ENCODE assay signal across 9 mouse cellular contexts in genomic region chr8:71456906-71457305, GRCm38 (mm10). TPM values are rescaled to one million over a fixed set of nuclear protein-coding genes. Genes with fewer than 3 reads are reported as not detected.
DNase-seq lines count a peak whose midpoint lies in the region; ATAC-seq and TF ChIP-seq lines count a peak whose summit lies in the region.
"Had no signal": no experiment of that assay in that cellular context is flagged by ENCODE, and none has a peak within 500 bp of the region (broad histone marks: within the 10 kb centered on the region; RNA-seq: fewer than 3 reads in every experiment).

No protein-coding gene starts in this region.

- peaks cover 56% of the 10 kb centered on the region for H3K36me3 ChIP-seq in midbrain, embryonic 10.5 days
- H3K36me3 ChIP-seq in midbrain, embryonic 16.5 days (ENCODE audit: control insufficient read depth, insufficient read depth, low read length), result peaks cover 20% of the 10 kb centered on the region
- no peaks in the 10 kb centered on the region for H3K36me3 ChIP-seq in liver, embryonic 14.5 days (replicated peaks; ENCODE audit: control insufficient read depth, insufficient read depth, low read depth)

- no peak overlapping the region for H3K27ac ChIP-seq in midbrain, embryonic 10.5 days (replicated peaks)
- no peak overlapping the region for H3K27ac ChIP-seq in midbrain, embryonic 16.5 days (ENCODE audit: low read length)
- H3K27ac ChIP-seq in liver, embryonic 14.5 days, result no peak overlapping the region

- no peak for TF ChIP-seq CTCF in liver, embryonic 14.5 days (IDR thresholded peaks at IDR 0.05; ENCODE audit: low read depth)

- 38% methylated on average over 22 of the region's 22 CpGs for WGBS in midbrain, embryonic 10.5 days
- 44% methylated on average over 20 of the region's 22 CpGs for WGBS in midbrain, embryonic 16.5 days
- 43% methylated on average over 22 of the region's 22 CpGs for WGBS in liver, embryonic 14.5 days (ENCODE audit: insufficient replicate concordance)

- H3K9ac ChIP-seq in midbrain, embryonic 16.5 days (ENCODE audit: low read depth, low read length), result no peak overlapping the region
- H3K9ac ChIP-seq in liver, embryonic 14.5 days (replicated peaks), result no peak overlapping the region

- peak; percentile 93 for DNase-seq in heart, adult 11 months
- DNase-seq in heart, postnatal 36 days, result no peak
- no peak for DNase-seq in midbrain, embryonic 10.5 days (ENCODE audit: low spot score)
- DNase-seq in cerebellum, adult 18-20 months, result peak; percentile 29 to 31
- peak in 1 of 3 experiments; percentile 38 for DNase-seq in liver, embryonic 14.5 days (ENCODE audit: low read depth in 3 of 3, low spot score in 3 of 3)
- no peak for DNase-seq in ovary, postnatal 10 days (ENCODE audit: low spot score)

- intact Hi-C loops in heart, postnatal 36 days (cut with DNase I), result no loop called here

- TF ChIP-seq EP300 in liver, embryonic 14.5 days (IDR thresholded peaks at IDR 0.05; ENCODE audit: low read depth), result no peak

- H3K27me3 ChIP-seq in midbrain, embryonic 10.5 days (ENCODE audit: low read depth, poor library complexity, severe bottlenecking), result peaks cover 20% of the 10 kb centered on the region; the same call in 1 of the 2 replicates
- H3K27me3 ChIP-seq in midbrain, embryonic 16.5 days (ENCODE audit: control insufficient read depth, insufficient read depth, low read depth, low read length), result no peaks in the 10 kb centered on the region
- H3K27me3 ChIP-seq in liver, embryonic 14.5 days (ENCODE audit: control insufficient read depth, insufficient read depth, low read length), result no peaks in the 10 kb centered on the region

- H3K4me3 ChIP-seq in midbrain, embryonic 10.5 days, result peak overlapping the region; percentile 20
- H3K4me3 ChIP-seq in midbrain, embryonic 16.5 days (ENCODE audit: low read depth, low read length), result no peak overlapping the region
- H3K4me3 ChIP-seq in liver, embryonic 14.5 days (ENCODE audit: insufficient read depth in 1 of 2, low read depth in 2 of 2, low read length in 2 of 2), result no peak overlapping the region
- H3K4me3 ChIP-seq: erythroblast, embryonic 14.5 days had no signal

- no peak overlapping the region for H3K4me2 ChIP-seq in midbrain, embryonic 16.5 days (ENCODE audit: low read length)
- no peak overlapping the region for H3K4me2 ChIP-seq in liver, embryonic 14.5 days (ENCODE audit: low read depth)

- peaks cover 22% of the 10 kb centered on the region for H3K4me1 ChIP-seq in midbrain, embryonic 10.5 days
- H3K4me1 ChIP-seq in midbrain, embryonic 16.5 days (ENCODE audit: control insufficient read depth, insufficient read depth, low read length), result peaks cover 13% of the 10 kb centered on the region; the same call in 1 of the 2 replicates
- peaks cover 0 to 3% of the 10 kb centered on the region in 2 experiments; a peak in 1 of 4 replicates for H3K4me1 ChIP-seq in liver, embryonic 14.5 days (replicated peaks; ENCODE audit: control insufficient read depth in 2 of 2, insufficient read depth in 2 of 2, low read length in 1 of 2)

- ATAC-seq in midbrain, embryonic 16.5 days, result no peak
- ATAC-seq in liver, embryonic 14.5 days (ENCODE audit: insufficient read depth), result peak; percentile 60
- no peak for ATAC-seq in megakaryocyte, adult 5-6 weeks (ENCODE audit: poor library complexity, severe bottlenecking)

- H3K9me3 ChIP-seq in midbrain, embryonic 10.5 days (replicated peaks), result no peaks in the 10 kb centered on the region
- no peaks in the 10 kb centered on the region; the same call in 1 of the 2 replicates for H3K9me3 ChIP-seq in midbrain, embryonic 16.5 days (replicated peaks; ENCODE audit: control insufficient read depth, low read length, poor library complexity, severe bottlenecking)
- H3K9me3 ChIP-seq in liver, embryonic 14.5 days (ENCODE audit: control insufficient read depth, low read length), result no peaks in the 10 kb centered on the region

RNA-seq across cellular contexts. Expression of gene Abhd8, which starts 6.5 kb away (rescaled TPM):
- 10 to 100 TPM; 26.2 to 29.9 TPM for total RNA-seq in heart, postnatal 36 days (2021)
- polyA plus RNA-seq in midbrain, embryonic 10.5 days (2016; fragmentation: Nextera tagmentation; extraction: Ambion mirVana), result 75.0 and 78.3 TPM in 2 replicates
- polyA plus RNA-seq in midbrain, embryonic 16.5 days (2015; fragmentation: Nextera tagmentation; extraction: Ambion mirVana), result 176 TPM in 2 replicates
- polyA plus RNA-seq in liver, embryonic 14.5 days (2012; rRNA removed), result 6.6 and 7.5 TPM in 2 replicates
- polyA plus RNA-seq in liver, embryonic 14.5 days (2014; fragmentation: Nextera tagmentation; extraction: Ambion mirVana), result 5.3 and 6.8 TPM in 2 replicates
- total RNA-seq in megakaryocyte, adult 5-6 weeks (2015), result 2.4 and 3.1 TPM in 2 replicates
- 5.8 and 7.4 TPM in 2 replicates for total RNA-seq in megakaryocyte, adult 5-6 weeks (2017)

RNA-seq across cellular contexts. Expression of gene Mrpl34, which starts 7.9 kb away (rescaled TPM):
- 100 to 1,000 TPM; 117 to 129 TPM for total RNA-seq in heart, postnatal 36 days (2021)
- 230 and 238 TPM in 2 replicates for polyA plus RNA-seq in midbrain, embryonic 10.5 days (2016; fragmentation: Nextera tagmentation; extraction: Ambion mirVana)
- 182 and 191 TPM in 2 replicates for polyA plus RNA-seq in midbrain, embryonic 16.5 days (2015; fragmentation: Nextera tagmentation; extraction: Ambion mirVana)
- polyA plus RNA-seq in liver, embryonic 14.5 days (2012; rRNA removed), result 45.8 and 73.0 TPM in 2 replicates
- 109 and 114 TPM in 2 replicates for polyA plus RNA-seq in liver, embryonic 14.5 days (2014; fragmentation: Nextera tagmentation; extraction: Ambion mirVana)
- total RNA-seq in megakaryocyte, adult 5-6 weeks (2015), result 31.6 and 40.1 TPM in 2 replicates
- 33.5 and 36.1 TPM in 2 replicates for total RNA-seq in megakaryocyte, adult 5-6 weeks (2017)

RNA-seq across cellular contexts. Expression of gene Dda1, which starts 12.1 kb away (rescaled TPM):
- total RNA-seq in heart, postnatal 36 days (2021), result 10 to 100 TPM; 32.1 to 32.3 TPM
- polyA plus RNA-seq in midbrain, embryonic 10.5 days (2016; fragmentation: Nextera tagmentation; extraction: Ambion mirVana), result 131 and 141 TPM in 2 replicates
- polyA plus RNA-seq in midbrain, embryonic 16.5 days (2015; fragmentation: Nextera tagmentation; extraction: Ambion mirVana), result 224 and 231 TPM in 2 replicates
- 24.8 and 25.4 TPM in 2 replicates for polyA plus RNA-seq in liver, embryonic 14.5 days (2012; rRNA removed)
- polyA plus RNA-seq in liver, embryonic 14.5 days (2014; fragmentation: Nextera tagmentation; extraction: Ambion mirVana), result 34.4 and 36.9 TPM in 2 replicates
- total RNA-seq in megakaryocyte, adult 5-6 weeks (2015), result 39.1 and 44.0 TPM in 2 replicates
- 14.2 and 26.3 TPM in 2 replicates for total RNA-seq in megakaryocyte, adult 5-6 weeks (2017)

RNA-seq across cellular contexts. Expression of gene Ano8, which starts 28.9 kb away (rescaled TPM):
- 10 to 100 TPM; 18.1 to 18.6 TPM for total RNA-seq in heart, postnatal 36 days (2021)
- 3.0 and 3.4 TPM in 2 replicates for polyA plus RNA-seq in midbrain, embryonic 10.5 days (2016; fragmentation: Nextera tagmentation; extraction: Ambion mirVana)
- 4.0 and 5.9 TPM in 2 replicates for polyA plus RNA-seq in midbrain, embryonic 16.5 days (2015; fragmentation: Nextera tagmentation; extraction: Ambion mirVana)
- 1.4 and 1.7 TPM in 2 replicates for polyA plus RNA-seq in liver, embryonic 14.5 days (2012; rRNA removed)
- polyA plus RNA-seq in liver, embryonic 14.5 days (2014; fragmentation: Nextera tagmentation; extraction: Ambion mirVana), result 0.14 and 0.15 TPM in 2 replicates
- 0.47 and 1.5 TPM in 2 replicates for total RNA-seq in megakaryocyte, adult 5-6 weeks (2015)
- 3.0 and 4.2 TPM in 2 replicates for total RNA-seq in megakaryocyte, adult 5-6 weeks (2017)

RNA-seq across cellular contexts. Expression of gene Gtpbp3, which starts 31.0 kb away (rescaled TPM):
- total RNA-seq in heart, postnatal 36 days (2021), result 10 to 100 TPM; 15.8 to 20.2 TPM
- polyA plus RNA-seq in midbrain, embryonic 10.5 days (2016; fragmentation: Nextera tagmentation; extraction: Ambion mirVana), result 20.0 and 21.8 TPM in 2 replicates
- polyA plus RNA-seq in midbrain, embryonic 16.5 days (2015; fragmentation: Nextera tagmentation; extraction: Ambion mirVana), result 11.8 and 12.5 TPM in 2 replicates
- polyA plus RNA-seq in liver, embryonic 14.5 days (2012; rRNA removed), result 9.2 and 10.0 TPM in 2 replicates
- polyA plus RNA-seq in liver, embryonic 14.5 days (2014; fragmentation: Nextera tagmentation; extraction: Ambion mirVana), result 1.3 and 1.8 TPM in 2 replicates
- 3.4 and 3.7 TPM in 2 replicates for total RNA-seq in megakaryocyte, adult 5-6 weeks (2015)
- 12.1 and 14.2 TPM in 2 replicates for total RNA-seq in megakaryocyte, adult 5-6 weeks (2017)

Comparison
In these comparisons a context has a peak if more than half of its experiments do, and no peak if none do; other contexts are left out.
1. DNase-seq: peak in heart, adult 11 months (single experiment) and cerebellum, adult 18-20 months (2 of 2); none in heart, postnatal 36 days (0 of 2), midbrain, embryonic 10.5 days (single experiment) and ovary, postnatal 10 days (single experiment).